Mouse (Mus musculus) cerebellum, adult 9-10 months (tissue): ENCODE results near the gene Omp.

Source experiments
- DNase-seq: peaks from one replicate; pipeline ENCODE4 v3.0.0; 2022

Gene Omp

GRCm38 (mm10) chr7:98139216-98139615 lies 6.1 kb downstream of the Omp start:
- DNase-seq: no peak

DNA sequence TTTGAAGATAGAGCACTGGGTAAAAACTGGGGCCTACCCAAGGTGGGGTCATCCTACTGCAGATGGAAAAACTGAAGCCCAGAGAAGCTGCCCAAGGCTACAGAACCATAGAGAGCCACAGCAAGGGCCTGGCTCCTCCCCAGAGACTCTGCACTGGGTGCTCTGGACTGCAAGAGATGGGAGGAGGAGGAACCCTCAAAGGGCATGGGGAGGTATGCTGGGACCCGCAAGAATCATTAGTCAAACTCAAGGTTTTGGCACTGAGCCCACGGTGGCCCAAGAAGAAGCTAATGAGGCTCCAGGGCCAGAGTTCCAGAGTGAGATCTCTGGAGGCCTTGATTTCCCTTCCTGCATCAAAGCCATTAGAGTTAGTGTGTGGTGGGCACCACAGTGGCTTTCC lies 7.3 kb downstream of the Omp start:
- no peak for DNase-seq

DNA sequence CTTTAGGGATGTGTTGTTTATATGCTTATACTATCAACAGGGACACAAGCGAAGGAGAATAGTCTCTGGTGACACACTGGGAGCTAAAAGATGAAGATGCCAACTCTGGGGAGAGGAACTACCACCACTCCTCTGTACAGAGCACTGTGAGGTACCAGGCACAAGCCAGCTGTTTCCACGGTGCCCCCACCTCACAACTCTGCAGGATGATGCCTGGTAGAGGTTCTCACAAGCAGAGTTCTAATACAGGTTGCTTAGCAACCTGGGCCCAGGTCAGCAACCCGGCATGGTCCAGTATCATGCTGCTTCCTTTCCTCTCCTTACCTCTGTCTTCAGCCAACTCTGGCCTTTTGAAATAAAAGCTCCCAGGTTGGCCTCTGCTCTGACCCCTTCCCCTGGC lies 7.7 kb downstream of the Omp start:
- DNase-seq: no peak

DNA sequence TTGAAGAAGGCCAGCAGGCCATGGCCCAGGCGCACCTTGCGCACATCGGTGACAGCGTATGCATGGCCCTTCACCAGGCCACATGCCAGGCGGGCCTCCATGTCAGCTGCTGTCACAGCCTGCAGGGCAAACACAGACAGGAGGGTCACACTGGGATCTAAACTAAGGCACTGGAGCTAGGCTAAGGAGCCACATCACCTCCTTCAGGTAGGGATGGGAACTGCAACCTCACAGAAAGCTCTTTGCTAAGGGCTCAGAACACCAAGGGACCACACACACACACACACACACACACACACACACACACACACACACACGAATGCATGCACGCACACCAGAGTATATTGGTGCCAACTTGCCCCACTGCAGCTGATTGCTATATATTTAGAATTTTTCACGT lies 13.6 kb downstream of the Omp start:
- no peak for DNase-seq

GRCm38 (mm10) chr7:98125473-98125872 lies 19.8 kb downstream of the Omp start:
- no peak for DNase-seq

DNA sequence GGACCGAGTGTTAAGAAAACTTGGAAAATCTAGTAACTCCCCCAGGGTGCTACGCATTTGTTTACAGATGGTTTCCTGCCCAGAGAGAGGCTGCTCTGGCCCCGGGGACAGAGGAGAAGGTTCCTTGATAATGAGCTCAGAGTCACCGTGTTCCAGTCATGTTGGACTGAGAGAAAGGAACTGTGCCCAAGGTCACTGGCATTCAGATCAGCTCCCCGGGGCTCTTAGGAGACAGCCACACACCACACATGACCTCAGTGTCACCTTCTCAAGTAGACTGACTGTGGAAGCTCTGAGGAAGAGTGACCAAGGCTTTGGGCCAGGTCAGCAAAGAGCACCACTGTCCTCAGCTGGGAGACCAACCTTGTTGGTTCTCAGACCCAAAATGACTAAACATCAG lies 20.6 kb downstream of the Omp start:
- no peak for DNase-seq

GRCm38 (mm10) chr7:98121673-98122072 lies 23.6 kb downstream of the Omp start:
- no peak for DNase-seq

- no peak for DNase-seq
Measured at GRCm38 (mm10) chr7:98121241-98121640, 24.1 kb downstream of the Omp start.

DNA sequence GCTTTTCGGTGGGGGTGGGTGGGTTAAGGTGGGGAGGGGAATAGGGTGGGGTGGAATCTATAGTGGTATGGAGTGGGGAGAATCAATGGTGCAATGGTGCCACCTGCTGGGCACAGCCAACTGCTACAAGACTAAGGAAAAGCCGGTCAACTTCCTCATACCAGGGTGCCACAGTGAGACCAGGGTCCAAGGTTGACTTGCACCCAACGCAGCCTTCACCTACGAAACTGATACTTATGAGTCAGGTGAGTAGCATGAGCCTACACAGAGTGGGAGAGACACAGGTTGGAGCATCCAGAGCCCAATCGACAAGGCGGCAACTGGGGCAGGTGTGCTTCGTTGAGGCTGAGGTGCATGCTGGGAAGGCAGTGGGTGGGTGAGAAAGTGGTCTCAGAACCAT lies 25.0 kb downstream of the Omp start:
- peak; percentile 79 for DNase-seq

GRCm38 (mm10) chr7:98119961-98120232 lies 25.4 kb downstream of the Omp start:
- no peak for DNase-seq

- DNase-seq: peak; percentile 28
Measured at GRCm38 (mm10) chr7:98119179-98119960, 25.9 kb downstream of the Omp start, which contains the start of gene Myo7a. Gene Myo7a, minus strand, starts transcription at chr7:98119524.

DNA sequence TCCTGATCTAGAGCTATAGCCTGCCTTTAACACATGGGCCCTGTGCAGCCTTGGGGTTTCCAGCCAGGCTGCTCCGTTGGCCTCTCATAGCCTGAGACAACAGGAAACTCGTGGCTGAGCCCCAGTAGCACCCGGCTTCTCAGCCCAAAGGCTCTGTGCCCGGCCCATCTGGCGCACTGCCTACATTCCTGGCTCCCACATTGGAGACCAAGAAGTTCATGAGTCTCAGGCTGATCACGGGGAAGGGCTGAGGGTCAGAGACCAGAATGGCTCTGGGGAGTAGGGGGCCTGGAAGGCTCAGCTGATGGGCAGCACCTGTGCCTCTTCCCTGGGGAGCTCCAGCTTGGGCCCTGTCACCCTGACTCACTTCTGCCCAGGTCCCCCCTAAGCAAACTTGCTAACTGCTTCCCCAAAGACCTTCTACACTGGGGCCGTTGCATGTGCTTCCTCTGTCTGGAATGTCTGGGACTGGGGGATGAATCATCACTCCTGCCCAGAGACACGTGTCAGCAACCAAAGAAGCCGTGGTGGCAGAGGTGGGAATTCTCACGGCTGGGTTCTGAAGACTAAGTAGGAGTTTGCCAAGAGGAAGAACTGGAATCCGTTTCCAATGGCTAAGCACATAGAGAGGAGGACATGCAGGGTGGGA lies 28.2 kb downstream of the Omp start:
- peak; percentile 60 for DNase-seq

DNA sequence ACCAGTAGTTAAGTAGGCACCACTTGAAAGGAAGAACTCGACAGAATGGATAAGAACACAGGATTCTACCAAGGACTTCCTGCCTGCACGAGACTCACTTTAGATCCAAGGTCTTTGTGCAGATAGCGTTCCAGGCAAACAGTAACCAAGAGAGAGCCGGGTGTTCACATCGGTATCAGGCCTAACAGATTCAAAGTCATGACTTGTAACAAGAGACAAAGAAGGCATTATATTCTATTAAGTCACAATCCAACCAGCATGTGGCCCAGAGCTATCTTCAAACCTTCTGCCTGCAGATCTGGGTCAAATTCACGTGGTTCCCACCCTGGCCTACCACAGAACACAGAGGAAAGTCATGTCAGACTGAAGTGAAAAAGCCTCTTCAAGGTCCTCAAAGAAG lies 30.6 kb downstream of the Omp start:
- no peak for DNase-seq

DNA sequence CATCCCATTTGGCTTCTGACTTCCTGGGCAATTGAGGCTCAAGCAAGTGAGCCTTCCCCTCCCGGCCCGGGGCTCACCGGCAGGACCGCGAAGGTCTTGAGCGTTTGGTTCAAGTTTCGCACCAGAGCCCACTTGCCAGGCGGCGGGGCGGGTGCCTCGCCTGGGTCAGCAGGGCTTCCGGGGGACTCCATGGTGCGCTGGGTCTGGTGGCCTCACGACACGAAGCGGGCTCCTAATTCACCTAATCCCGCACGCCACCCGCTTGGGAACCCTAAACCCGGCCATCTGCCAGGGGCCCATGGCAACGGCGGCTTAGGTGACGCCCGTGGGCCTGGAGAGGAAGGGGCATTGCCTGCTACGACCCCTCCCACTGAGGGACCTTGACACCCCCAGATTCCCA lies 34.1 kb downstream of the Omp start:
- peak; percentile 30 for DNase-seq

- peak; percentile 68 for DNase-seq
Measured at GRCm38 (mm10) chr7:98109771-98110170, 35.5 kb downstream of the Omp start.

DNA sequence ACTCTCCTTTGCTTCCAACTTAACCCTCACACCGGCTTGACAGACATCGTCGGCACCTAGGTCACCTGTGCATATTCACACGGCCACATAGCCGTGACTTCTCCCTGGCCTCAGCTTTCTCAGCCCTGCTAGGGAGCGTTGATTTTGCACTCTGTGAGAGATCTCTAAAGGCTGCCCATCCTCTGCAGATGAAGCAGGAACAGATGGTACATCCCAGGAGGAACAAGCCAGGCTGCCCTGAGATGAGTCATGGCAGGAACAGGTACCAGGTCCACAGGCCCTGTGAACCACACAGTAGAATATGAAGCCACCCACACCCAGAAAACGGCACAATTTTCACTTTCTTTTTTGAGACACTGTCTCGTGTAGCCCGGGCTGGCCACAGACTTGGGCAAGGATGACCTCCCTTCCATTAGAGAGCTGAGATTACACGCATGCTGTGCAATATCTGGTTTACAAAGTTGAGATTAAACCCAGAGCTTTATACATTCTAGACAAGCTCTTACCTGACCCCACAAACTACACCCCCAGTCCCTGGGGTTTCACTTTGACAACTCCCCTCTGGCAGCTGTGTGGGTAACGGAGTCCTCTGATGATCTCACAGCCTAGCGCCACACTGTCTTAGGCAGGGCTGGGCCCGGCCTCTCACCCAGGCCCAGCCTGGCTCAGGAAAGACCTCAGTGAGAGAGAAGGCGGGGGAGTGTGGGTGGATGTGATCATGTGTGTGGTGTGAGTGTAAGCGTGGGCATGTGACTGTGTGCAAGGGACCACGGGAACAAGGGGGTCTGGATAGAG lies 36.5 kb downstream of the Omp start:
- DNase-seq: peak; percentile 84

GRCm38 (mm10) chr7:98106272-98106671 lies 39.0 kb downstream of the Omp start:
- no peak for DNase-seq

DNA sequence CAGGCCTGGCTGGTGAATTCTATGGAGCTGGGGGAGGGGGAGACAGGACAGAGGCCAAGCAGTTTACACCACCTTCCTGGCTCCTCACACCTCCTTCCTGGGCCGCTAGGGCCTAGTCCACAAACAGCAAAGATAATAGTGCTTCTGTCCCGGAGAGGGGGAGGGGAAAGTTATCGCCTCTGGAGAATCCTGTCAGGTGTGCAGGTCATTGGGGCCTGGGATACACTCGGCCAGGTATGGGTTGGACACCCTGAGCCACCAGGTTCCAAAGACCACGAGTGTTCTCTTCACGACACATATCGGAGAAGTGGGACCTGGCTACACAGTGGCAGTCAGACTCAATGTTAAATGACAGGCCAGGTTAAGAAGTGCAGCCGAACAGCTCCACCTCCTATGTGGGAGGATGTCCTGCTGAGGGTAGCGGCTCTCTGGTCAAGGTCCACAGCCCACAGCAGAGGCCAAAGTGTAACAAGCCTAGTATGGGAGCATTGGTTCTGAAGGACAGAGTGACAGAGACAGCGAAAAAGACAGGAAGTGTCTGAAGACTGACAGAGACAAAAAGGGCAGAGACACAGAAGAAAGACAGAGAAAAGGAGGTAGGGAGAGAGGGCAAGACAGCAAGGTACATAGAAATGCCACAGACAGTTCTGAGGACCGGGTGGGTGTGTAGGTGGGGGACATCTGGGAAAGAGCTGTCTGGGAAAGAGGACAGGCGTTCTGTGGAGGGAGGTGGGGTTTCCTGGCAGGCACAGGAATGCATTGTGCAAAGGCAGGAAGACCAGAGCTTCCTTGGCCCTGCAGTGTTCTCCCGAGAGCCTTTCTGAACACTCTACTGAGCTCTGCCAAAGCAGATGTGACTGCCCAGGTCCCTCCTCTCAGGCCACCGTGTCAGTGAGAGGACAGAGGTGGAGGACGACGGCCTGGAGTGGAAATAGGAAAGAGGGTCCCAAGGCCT lies 40.5 kb downstream of the Omp start:
- DNase-seq: peak; percentile 30

DNA sequence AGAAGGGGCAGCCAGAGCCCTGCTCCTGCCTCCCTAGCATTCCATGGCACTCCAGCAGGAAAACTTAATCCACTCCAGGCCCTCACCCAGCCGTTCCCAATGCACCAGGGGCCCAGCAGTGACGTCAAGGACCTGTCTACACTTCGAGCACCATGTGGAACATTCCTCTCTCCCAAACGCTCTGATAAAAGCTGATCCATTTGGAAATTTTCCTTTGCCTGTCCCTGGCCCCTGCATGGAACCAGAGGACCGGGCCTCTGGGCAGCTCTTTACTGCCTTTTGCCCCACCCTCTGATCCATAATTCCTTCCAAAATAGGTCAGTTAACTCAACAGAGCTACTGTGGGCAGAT lies 41.4 kb downstream of the Omp start:
- no peak for DNase-seq

- peak; percentile 92 for DNase-seq
Measured at GRCm38 (mm10) chr7:98103002-98103941, 42.0 kb downstream of the Omp start.

DNA sequence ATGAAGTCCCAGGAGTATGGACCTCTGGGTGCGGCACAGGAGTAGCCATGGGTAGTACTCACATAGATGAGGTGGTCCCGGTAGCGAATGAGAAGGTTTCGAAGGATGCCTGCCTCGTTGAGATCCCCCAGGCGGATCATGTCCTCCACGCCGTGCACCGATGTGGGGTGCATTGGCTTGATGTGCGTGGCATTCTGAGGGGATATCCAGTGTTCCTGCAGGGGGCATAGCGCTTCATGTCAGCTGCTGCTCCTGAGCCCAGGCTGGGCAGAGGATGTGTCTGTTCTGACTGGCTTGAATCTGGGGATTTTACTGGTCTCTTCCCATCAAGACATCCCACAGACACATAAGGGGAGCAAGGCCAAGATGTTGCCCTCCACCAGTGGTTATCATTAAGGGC lies 42.8 kb downstream of the Omp start:
- DNase-seq: peak; percentile 29

GRCm38 (mm10) chr7:98097557-98097956 lies 47.7 kb downstream of the Omp start:
- DNase-seq: no peak
